Mouse (Mus musculus): ENCODE data around the gene Srrm3. TPM values are rescaled to one million over a fixed set of nuclear protein-coding genes. Genes with fewer than 3 reads are reported as not detected.

Srrm3 gene
- total and polyA plus RNA-seq, 2 experiments = not detected

GRCm38 (mm10) chr5:135890323-135890722, 83.6 kb downstream of the Srrm3 start:
- H3K36me3 ChIP-seq (ENCODE audit: control insufficient read depth, insufficient read depth, low read length) = no peaks in the 10 kb centered on the region
- 64% methylated on average over 4 of the region's 4 CpGs for WGBS
- TF ChIP-seq POLR2A (IDR thresholded peaks at IDR 0.05; ENCODE audit: extremely low read depth, insufficient read depth, low read length) = no peak
- TF ChIP-seq CTCF (IDR thresholded peaks at IDR 0.05; ENCODE audit: low read depth, low read length) = no peak
- H3K4me3 ChIP-seq (ENCODE audit: insufficient read depth, low read depth, low read length) = no peak overlapping the region
- H3K27ac ChIP-seq (replicated peaks; ENCODE audit: insufficient read depth, low read depth, low read length) = no peak overlapping the region
- no peaks in the 10 kb centered on the region for H3K79me2 ChIP-seq (ENCODE audit: control insufficient read depth, insufficient read depth, low read length)
- DNase-seq (ENCODE audit: extremely low read depth, low read depth, low spot score) = no peak
- H3K27me3 ChIP-seq (ENCODE audit: control insufficient read depth, insufficient read depth, low read length) = no peaks in the 10 kb centered on the region; the same call in 1 of the 2 replicates
- H3K9ac ChIP-seq (ENCODE audit: low read depth, low read length) = no peak overlapping the region
- 0 out of 2 replicates have a peak, but pooled peaks cover 2% of the 10 kb centered on the region for H3K4me1 ChIP-seq (ENCODE audit: control insufficient read depth, insufficient read depth, low read length)

GRCm38 (mm10) chr5:135890920-135891319, 84.2 kb downstream of the Srrm3 start:
- no peak for DNase-seq (ENCODE audit: extremely low read depth, low read depth, low spot score)
- TF ChIP-seq POLR2A (IDR thresholded peaks at IDR 0.05; ENCODE audit: extremely low read depth, insufficient read depth, low read length) (no peak), CTCF (IDR thresholded peaks at IDR 0.05; ENCODE audit: low read depth, low read length) (no peak)
- WGBS = 52% methylated on average over 3 of the region's 3 CpGs
- Histone ChIP-seq H3K4me1 (ENCODE audit: control insufficient read depth, insufficient read depth, low read length) (0 out of 2 replicates have a peak, but pooled peaks cover 2% of the 10 kb centered on the region), H3K27ac (replicated peaks; ENCODE audit: insufficient read depth, low read depth, low read length) (no peak overlapping the region), H3K36me3 (ENCODE audit: control insufficient read depth, insufficient read depth, low read length) (no peaks in the 10 kb centered on the region), H3K4me3 (ENCODE audit: insufficient read depth, low read depth, low read length) (no peak overlapping the region), H3K27me3 (ENCODE audit: control insufficient read depth, insufficient read depth, low read length) (no peaks in the 10 kb centered on the region; the same call in 1 of the 2 replicates), H3K79me2 (ENCODE audit: control insufficient read depth, insufficient read depth, low read length) (no peaks in the 10 kb centered on the region), H3K9ac (ENCODE audit: low read depth, low read length) (no peak overlapping the region)

- WGBS = 53% methylated on average over 9 of the region's 9 CpGs
- Histone ChIP-seq H3K4me1 (ENCODE audit: control insufficient read depth, insufficient read depth, low read length) (no peaks in the 10 kb centered on the region), H3K36me3 (ENCODE audit: control insufficient read depth, insufficient read depth, low read length) (no peaks in the 10 kb centered on the region), H3K27me3 (ENCODE audit: control insufficient read depth, insufficient read depth, low read length) (no peaks in the 10 kb centered on the region; the same call in 1 of the 2 replicates), H3K27ac (replicated peaks; ENCODE audit: insufficient read depth, low read depth, low read length) (no peak overlapping the region), H3K4me3 (ENCODE audit: insufficient read depth, low read depth, low read length) (no peak overlapping the region), H3K79me2 (ENCODE audit: control insufficient read depth, insufficient read depth, low read length) (no peaks in the 10 kb centered on the region), H3K9ac (ENCODE audit: low read depth, low read length) (no peak overlapping the region)
- DNase-seq (ENCODE audit: extremely low read depth, low read depth, low spot score) = no peak
- no peak for TF ChIP-seq CTCF (IDR thresholded peaks at IDR 0.05; ENCODE audit: low read depth, low read length)
These were observed 86.1 kb downstream of the Srrm3 start for GRCm38 (mm10) chr5:135892589-135893351.

DNA sequence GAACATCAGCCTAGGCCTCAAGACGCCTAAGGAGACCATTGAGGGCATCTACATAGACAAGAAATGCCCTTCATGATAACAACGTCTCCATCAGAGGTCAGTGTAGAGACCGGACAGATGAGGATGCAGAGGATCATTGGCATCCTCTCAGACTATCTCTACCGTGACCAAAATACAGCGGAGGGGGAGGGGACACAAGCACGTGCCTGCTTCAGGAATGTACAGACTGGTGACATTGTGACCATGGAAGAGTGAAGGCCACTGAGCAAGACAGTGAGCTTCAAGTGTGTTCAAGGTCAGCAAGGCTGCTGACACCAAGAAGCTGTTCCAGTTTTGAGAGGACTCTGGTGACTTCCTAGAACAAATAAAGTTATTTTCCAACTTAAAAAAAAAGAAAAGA, 88.3 kb downstream of the Srrm3 start:
- WGBS = 80% methylated on average over 6 of the region's 6 CpGs
- Histone ChIP-seq H3K27me3 (ENCODE audit: control insufficient read depth, insufficient read depth, low read length) (no peaks in the 10 kb centered on the region; the same call in 1 of the 2 replicates), H3K36me3 (ENCODE audit: control insufficient read depth, insufficient read depth, low read length) (no peaks in the 10 kb centered on the region), H3K79me2 (ENCODE audit: control insufficient read depth, insufficient read depth, low read length) (no peaks in the 10 kb centered on the region), H3K4me3 (ENCODE audit: insufficient read depth, low read depth, low read length) (no peak overlapping the region), H3K9ac (ENCODE audit: low read depth, low read length) (no peak overlapping the region), H3K4me1 (ENCODE audit: control insufficient read depth, insufficient read depth, low read length) (no peaks in the 10 kb centered on the region), H3K27ac (replicated peaks; ENCODE audit: insufficient read depth, low read depth, low read length) (no peak overlapping the region)
- no peak for DNase-seq (ENCODE audit: extremely low read depth, low read depth, low spot score)
- TF ChIP-seq CTCF (IDR thresholded peaks at IDR 0.05; ENCODE audit: low read depth, low read length) = no peak
- no peak for TF ChIP-seq POLR2A (IDR thresholded peaks at IDR 0.05; ENCODE audit: extremely low read depth, insufficient read depth, low read length)

- Histone ChIP-seq H3K79me2 (ENCODE audit: control insufficient read depth, insufficient read depth, low read length) (no peaks in the 10 kb centered on the region), H3K9ac (ENCODE audit: low read depth, low read length) (no peak overlapping the region), H3K27me3 (ENCODE audit: control insufficient read depth, insufficient read depth, low read length) (no peaks in the 10 kb centered on the region; the same call in 1 of the 2 replicates), H3K4me3 (ENCODE audit: insufficient read depth, low read depth, low read length) (no peak overlapping the region), H3K4me1 (ENCODE audit: control insufficient read depth, insufficient read depth, low read length) (no peaks in the 10 kb centered on the region), H3K36me3 (ENCODE audit: control insufficient read depth, insufficient read depth, low read length) (no peaks in the 10 kb centered on the region), H3K27ac (replicated peaks; ENCODE audit: insufficient read depth, low read depth, low read length) (no peak overlapping the region)
- TF ChIP-seq POLR2A (IDR thresholded peaks at IDR 0.05; ENCODE audit: extremely low read depth, insufficient read depth, low read length) (no peak), CTCF (IDR thresholded peaks at IDR 0.05; ENCODE audit: low read depth, low read length) (peak; percentile 48)
- peak; percentile 73 for DNase-seq (ENCODE audit: extremely low read depth, low read depth, low spot score)
- 10% methylated on average over 3 of the region's 3 CpGs for WGBS
These were observed 91.3 kb downstream of the Srrm3 start for GRCm38 (mm10) chr5:135898028-135898427.

DNA sequence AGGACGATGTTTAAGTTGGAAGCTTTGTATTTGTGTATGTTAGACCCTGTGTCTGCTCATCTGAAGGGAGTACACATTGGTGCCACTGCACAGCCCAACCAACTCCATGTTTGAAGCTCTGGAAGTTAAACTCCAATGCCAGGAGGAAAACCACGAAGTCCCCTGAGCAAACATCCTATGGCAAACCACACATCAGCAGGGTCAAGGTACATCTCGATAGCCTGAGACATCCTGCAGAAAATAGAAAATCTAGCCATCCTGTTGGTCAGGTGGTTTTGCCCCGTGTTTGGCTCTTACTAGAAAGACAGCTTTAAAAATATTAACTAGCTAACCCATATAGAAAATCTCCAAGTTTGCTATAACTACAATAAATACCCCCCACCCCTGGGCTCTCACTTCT, 92.3 kb downstream of the Srrm3 start:
- no peaks in the 10 kb centered on the region for H3K4me1 ChIP-seq (ENCODE audit: control insufficient read depth, insufficient read depth, low read length)
- 43% methylated on average over 4 of the region's 4 CpGs for WGBS

More for the DNA sequence above, 92.3 kb downstream of the Srrm3 start:
- Histone ChIP-seq H3K79me2 (ENCODE audit: control insufficient read depth, insufficient read depth, low read length) (no peaks in the 10 kb centered on the region), H3K36me3 (ENCODE audit: control insufficient read depth, insufficient read depth, low read length) (no peaks in the 10 kb centered on the region), H3K4me3 (ENCODE audit: insufficient read depth, low read depth, low read length) (no peak overlapping the region), H3K27me3 (ENCODE audit: control insufficient read depth, insufficient read depth, low read length) (no peaks in the 10 kb centered on the region; the same call in 1 of the 2 replicates), H3K9ac (ENCODE audit: low read depth, low read length) (no peak overlapping the region), H3K27ac (replicated peaks; ENCODE audit: insufficient read depth, low read depth, low read length) (no peak overlapping the region)
- TF ChIP-seq CTCF (IDR thresholded peaks at IDR 0.05; ENCODE audit: low read depth, low read length) = no peak
- no peak for DNase-seq (ENCODE audit: extremely low read depth, low read depth, low spot score)
